11 mouse cellular contexts compared by ENCODE assay signal in genomic region chr9:65016241-65016977, GRCm38 (mm10). TPM values are rescaled to one million over a fixed set of nuclear protein-coding genes. Genes with fewer than 3 reads are reported as not detected.
DNase-seq lines count a peak whose midpoint lies in the region; ATAC-seq and TF ChIP-seq lines count a peak whose summit lies in the region.
"Had no signal": no experiment of that assay in that cellular context is flagged by ENCODE, and none has a peak within 500 bp of the region (broad histone marks: within the 10 kb centered on the region; RNA-seq: fewer than 3 reads in every experiment).

No protein-coding gene starts in this region.

- no peaks in the 10 kb centered on the region for H3K27me3 ChIP-seq in hindbrain, embryonic 10.5 days (ENCODE audit: insufficient read depth, poor library complexity, severe bottlenecking)
- no peaks in the 10 kb centered on the region for H3K27me3 ChIP-seq in hindbrain, embryonic 11.5 days (ENCODE audit: control insufficient read depth, insufficient read depth, low read length)
- H3K27me3 ChIP-seq in hindbrain, embryonic 12.5 days = no peaks in the 10 kb centered on the region
- no peaks in the 10 kb centered on the region for H3K27me3 ChIP-seq in midbrain, embryonic 16.5 days (ENCODE audit: control insufficient read depth, insufficient read depth, low read depth, low read length)
- H3K27me3 ChIP-seq: embryonic facial prominence, embryonic 12.5 days had no signal

- no peaks in the 10 kb centered on the region for H3K9me3 ChIP-seq in hindbrain, embryonic 10.5 days
- no peaks in the 10 kb centered on the region for H3K9me3 ChIP-seq in hindbrain, embryonic 11.5 days (ENCODE audit: control insufficient read depth, low read length)
- no peaks in the 10 kb centered on the region for H3K9me3 ChIP-seq in hindbrain, embryonic 12.5 days (replicated peaks)
- no peaks in the 10 kb centered on the region for H3K9me3 ChIP-seq in midbrain, embryonic 16.5 days (replicated peaks; ENCODE audit: control insufficient read depth, low read length, poor library complexity, severe bottlenecking)
- H3K9me3 ChIP-seq: embryonic facial prominence, embryonic 12.5 days had no signal

- TF ChIP-seq POLR2A in brain, embryonic 14.5 days (IDR thresholded peaks at IDR 0.05; ENCODE audit: borderline replicate concordance, extremely low read depth, insufficient read depth, insufficient read length, poor library complexity, severe bottlenecking) = no peak

- H3K27ac ChIP-seq in hindbrain, embryonic 10.5 days = peak overlapping the region; percentile 29; the same call in 1 of the 2 replicates
- no peak overlapping the region for H3K27ac ChIP-seq in hindbrain, embryonic 11.5 days (ENCODE audit: low read depth, low read length)
- peak overlapping the region; percentile 32; the same call in 1 of the 2 replicates for H3K27ac ChIP-seq in hindbrain, embryonic 12.5 days
- peak overlapping the region; percentile 44 for H3K27ac ChIP-seq in midbrain, embryonic 16.5 days (ENCODE audit: low read length)
- H3K27ac ChIP-seq: embryonic facial prominence, embryonic 12.5 days; kidney, postnatal 0 days had no signal

- TF ChIP-seq CTCF in brain, embryonic 14.5 days (IDR thresholded peaks at IDR 0.05; ENCODE audit: borderline replicate concordance, extremely low read depth, insufficient read depth, insufficient read length) = no peak

- H3K4me3 ChIP-seq in hindbrain, embryonic 10.5 days = no peak overlapping the region
- H3K4me3 ChIP-seq in hindbrain, embryonic 11.5 days (ENCODE audit: low read depth, low read length) = no peak overlapping the region
- no peak overlapping the region for H3K4me3 ChIP-seq in hindbrain, embryonic 12.5 days
- no peak overlapping the region for H3K4me3 ChIP-seq in midbrain, embryonic 16.5 days (ENCODE audit: low read depth, low read length)
- H3K4me3 ChIP-seq: embryonic facial prominence, embryonic 12.5 days had no signal

- no peak for ATAC-seq in hindbrain, embryonic 11.5 days (ENCODE audit: low FRiP score)
- no peak for ATAC-seq in hindbrain, embryonic 12.5 days (ENCODE audit: low FRiP score)
- peak; percentile 37; the same call in 1 of the 2 replicates for ATAC-seq in midbrain, embryonic 16.5 days

- WGBS in hindbrain, embryonic 10.5 days = 82% methylated on average over 4 of the region's 4 CpGs
- WGBS in hindbrain, embryonic 11.5 days = 77% methylated on average over 4 of the region's 4 CpGs
- WGBS in hindbrain, embryonic 12.5 days = 75% methylated on average over 4 of the region's 4 CpGs
- WGBS in midbrain, embryonic 16.5 days = 52% methylated on average over 4 of the region's 4 CpGs

- no peak overlapping the region; the same call in 1 of the 2 replicates for H3K9ac ChIP-seq in hindbrain, embryonic 11.5 days (ENCODE audit: low read depth, low read length)
- H3K9ac ChIP-seq in hindbrain, embryonic 12.5 days = no peak overlapping the region
- no peak overlapping the region for H3K9ac ChIP-seq in midbrain, embryonic 16.5 days (ENCODE audit: low read depth, low read length)
- H3K9ac ChIP-seq: embryonic facial prominence, embryonic 12.5 days; lung, embryonic 14.5 days had no signal

- 0 out of 2 replicates have a peak, but pooled peaks cover 2% of the 10 kb centered on the region for H3K36me3 ChIP-seq in hindbrain, embryonic 10.5 days
- H3K36me3 ChIP-seq in hindbrain, embryonic 11.5 days (ENCODE audit: control insufficient read depth, insufficient read depth, low read length) = no peaks in the 10 kb centered on the region
- H3K36me3 ChIP-seq in hindbrain, embryonic 12.5 days = no peaks in the 10 kb centered on the region
- H3K36me3 ChIP-seq in midbrain, embryonic 16.5 days (ENCODE audit: control insufficient read depth, insufficient read depth, low read length) = no peaks in the 10 kb centered on the region
- H3K36me3 ChIP-seq: embryonic facial prominence, embryonic 12.5 days had no signal

- peaks cover 57% of the 10 kb centered on the region for H3K4me1 ChIP-seq in hindbrain, embryonic 10.5 days (replicated peaks)
- H3K4me1 ChIP-seq in hindbrain, embryonic 11.5 days (replicated peaks; ENCODE audit: control insufficient read depth, insufficient read depth, low read length) = peaks cover 5% of the 10 kb centered on the region
- peaks cover 53% of the 10 kb centered on the region for H3K4me1 ChIP-seq in hindbrain, embryonic 12.5 days
- H3K4me1 ChIP-seq in midbrain, embryonic 16.5 days (ENCODE audit: control insufficient read depth, insufficient read depth, low read length) = peaks cover 49% of the 10 kb centered on the region

- DNase-seq in hindbrain, embryonic 10.5 days (ENCODE audit: low spot score) = no peak
- no peak for DNase-seq in hindbrain, embryonic 11.5 days (ENCODE audit: low spot score)
- peak; percentile 68 for DNase-seq in brain, embryonic 14.5 days (ENCODE audit: low read depth)
- no peak for DNase-seq in thymus, postnatal 14 days
- DNase-seq in frontal cortex, postnatal 14 days (ENCODE audit: low spot score in 2 of 2) = no peak
- DNase-seq: cerebellum, adult 11-12 months had no signal

- H3K4me2 ChIP-seq in hindbrain, embryonic 11.5 days (replicated peaks; ENCODE audit: low read depth, low read length) = no peak overlapping the region
- no peak overlapping the region for H3K4me2 ChIP-seq in hindbrain, embryonic 12.5 days (replicated peaks)
- H3K4me2 ChIP-seq in midbrain, embryonic 16.5 days (ENCODE audit: low read length) = peak overlapping the region; percentile 37
- H3K4me2 ChIP-seq: embryonic facial prominence, embryonic 12.5 days; lung, embryonic 14.5 days had no signal

RNA-seq across cellular contexts. Expression of gene Hacd3, which starts 5.1 kb away (rescaled TPM):
- polyA plus RNA-seq in hindbrain, embryonic 10.5 days (2016; fragmentation: Nextera tagmentation; extraction: Ambion mirVana) = 108 and 115 TPM in 2 replicates
- polyA plus RNA-seq in hindbrain, embryonic 11.5 days (2014; fragmentation: Nextera tagmentation; extraction: Ambion mirVana) = 114 and 127 TPM in 2 replicates
- 113 and 117 TPM in 2 replicates for polyA plus RNA-seq in brain, embryonic 14.5 days (2012; rRNA removed)
- 152 TPM in 2 replicates for polyA plus RNA-seq in hindbrain, embryonic 12.5 days (2016; fragmentation: Nextera tagmentation; extraction: Ambion mirVana)
- polyA plus RNA-seq in midbrain, embryonic 16.5 days (2015; fragmentation: Nextera tagmentation; extraction: Ambion mirVana) = 241 and 246 TPM in 2 replicates

RNA-seq across cellular contexts. Expression of gene Dpp8, which starts 15.8 kb away (rescaled TPM):
- polyA plus RNA-seq in hindbrain, embryonic 10.5 days (2016; fragmentation: Nextera tagmentation; extraction: Ambion mirVana) = 38.5 and 39.9 TPM in 2 replicates
- polyA plus RNA-seq in hindbrain, embryonic 11.5 days (2014; fragmentation: Nextera tagmentation; extraction: Ambion mirVana) = 34.4 and 35.4 TPM in 2 replicates
- 51.3 and 58.3 TPM in 2 replicates for polyA plus RNA-seq in brain, embryonic 14.5 days (2012; rRNA removed)
- polyA plus RNA-seq in hindbrain, embryonic 12.5 days (2016; fragmentation: Nextera tagmentation; extraction: Ambion mirVana) = 56.8 and 59.2 TPM in 2 replicates
- polyA plus RNA-seq in midbrain, embryonic 16.5 days (2015; fragmentation: Nextera tagmentation; extraction: Ambion mirVana) = 39.3 and 42.7 TPM in 2 replicates

RNA-seq across cellular contexts. Expression of gene Ints14, which starts 55.7 kb away (rescaled TPM):
- 64.9 and 70.4 TPM in 2 replicates for polyA plus RNA-seq in hindbrain, embryonic 10.5 days (2016; fragmentation: Nextera tagmentation; extraction: Ambion mirVana)
- polyA plus RNA-seq in hindbrain, embryonic 11.5 days (2014; fragmentation: Nextera tagmentation; extraction: Ambion mirVana) = 68.2 and 72.0 TPM in 2 replicates
- polyA plus RNA-seq in brain, embryonic 14.5 days (2012; rRNA removed) = 33.5 and 35.6 TPM in 2 replicates
- 49.6 and 58.6 TPM in 2 replicates for polyA plus RNA-seq in hindbrain, embryonic 12.5 days (2016; fragmentation: Nextera tagmentation; extraction: Ambion mirVana)
- 35.1 and 37.1 TPM in 2 replicates for polyA plus RNA-seq in midbrain, embryonic 16.5 days (2015; fragmentation: Nextera tagmentation; extraction: Ambion mirVana)
